Mouse (Mus musculus) C3H10T1/2 (cell line): ENCODE measurements around the gene BC049715. TPM values are rescaled to one million over a fixed set of nuclear protein-coding genes. Genes with fewer than 3 reads are reported as not detected.

Experiments used
- polyA plus RNA-seq, 2 experiments: library from polyadenylated mRNA; unstranded; fragments of >200 nt; fragmentation: generic; extraction: Trizol; gene quantifications; one replicate each; pipeline ENCODE4 v1.2.1; 2012; ENCODE audit warnings: missing spikeins in 2 of 2

The BC049715 gene
- polyA plus RNA-seq = under 1 TPM; 0.07 to 0.08 TPM

DNA sequence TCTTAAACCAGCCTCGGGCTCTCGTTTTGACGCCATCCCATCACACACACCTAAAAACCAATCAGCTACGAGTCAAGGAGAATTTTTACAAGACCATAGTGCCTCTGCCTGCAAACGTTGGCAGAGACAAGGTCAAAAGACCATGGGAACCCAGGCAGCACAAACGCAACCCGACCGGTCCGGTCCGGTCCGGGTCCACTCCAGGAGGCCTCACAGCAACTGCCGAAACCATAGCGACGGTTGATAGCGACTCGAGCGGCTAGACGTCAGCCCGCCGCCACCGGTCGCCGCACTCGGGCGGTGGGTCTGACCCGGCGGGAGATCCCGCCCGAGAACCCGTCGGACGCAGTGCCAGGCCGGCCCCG, at the start of gene BC049715:
Gene BC049715 (plus strand): TSS at position 111 of the 365 bp plus-strand sequence.

DNA sequence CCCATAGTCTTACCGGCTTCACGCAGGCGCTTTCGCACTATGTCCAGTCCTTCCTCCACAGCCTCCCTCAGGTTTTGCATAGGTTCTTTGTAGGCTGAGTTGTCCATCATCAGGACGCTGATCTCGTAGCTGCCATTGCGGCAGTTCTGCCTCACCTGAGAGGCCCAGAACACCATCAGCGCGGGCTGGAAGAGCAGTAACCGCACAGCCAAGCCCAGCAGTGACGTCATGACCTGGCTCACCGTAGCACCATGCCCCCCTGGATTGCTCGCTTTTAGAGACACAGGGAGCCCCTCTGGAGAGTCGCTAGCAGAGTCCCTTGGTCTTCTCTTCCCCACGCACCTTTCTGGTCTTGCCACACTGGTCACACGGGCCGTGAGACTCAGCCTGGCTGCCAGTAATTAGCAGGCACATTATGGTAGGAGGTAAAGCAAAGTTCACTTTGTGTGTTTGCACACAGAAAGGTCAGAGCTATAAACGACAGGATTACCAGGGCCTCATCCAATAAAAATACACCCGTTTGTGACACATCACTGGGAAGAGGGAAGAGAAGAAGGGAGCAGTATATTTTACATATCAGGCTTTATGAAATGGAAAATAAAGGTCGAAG, 45.9 kb upstream of the BC049715 start, which contains the start of gene Gucy2c:
Gene Gucy2c (minus strand): TSS at position 389 of the 610 bp plus-strand sequence.

DNA sequence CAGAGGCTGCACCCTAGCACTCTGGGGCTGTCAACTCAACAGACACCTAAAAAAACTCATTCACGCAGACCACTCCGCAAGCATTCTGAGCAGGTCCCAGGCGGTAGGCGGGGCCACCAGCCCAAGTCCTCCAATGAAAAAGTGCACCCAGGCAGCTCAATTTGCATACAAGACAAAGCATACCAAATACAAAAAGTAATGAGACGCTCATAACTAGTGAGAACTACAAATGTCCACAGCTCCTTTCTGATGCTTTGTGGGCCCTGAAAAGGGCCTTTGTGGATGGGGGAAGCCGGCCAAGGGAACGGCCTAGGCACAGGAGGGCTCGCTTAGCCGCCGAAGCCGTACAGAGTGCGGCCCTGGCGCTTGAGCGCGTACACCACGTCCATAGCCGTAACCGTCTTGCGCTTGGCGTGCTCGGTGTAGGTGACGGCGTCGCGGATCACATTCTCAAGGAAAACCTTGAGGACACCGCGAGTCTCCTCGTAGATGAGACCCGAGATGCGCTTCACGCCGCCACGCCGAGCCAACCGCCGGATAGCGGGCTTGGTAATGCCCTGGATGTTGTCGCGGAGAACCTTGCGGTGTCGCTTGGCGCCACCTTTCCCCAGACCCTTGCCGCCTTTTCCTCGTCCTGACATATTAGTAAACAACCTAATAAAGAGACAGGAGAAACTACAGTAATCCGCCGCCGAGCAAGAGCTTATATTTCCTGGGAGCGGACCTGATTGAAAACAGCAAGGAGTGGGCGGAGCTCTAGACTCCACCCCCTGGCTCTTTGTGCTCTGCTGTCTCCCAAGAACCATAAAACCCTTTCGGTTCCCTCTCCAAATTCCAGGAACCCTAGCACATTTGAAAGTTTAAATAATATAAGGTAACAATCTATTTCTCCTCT, 23.4 kb upstream of the BC049715 start, which contains the start of gene Hist4h4:
Gene Hist4h4 (minus strand): TSS at position 677 of the 895 bp plus-strand sequence.

DNA sequence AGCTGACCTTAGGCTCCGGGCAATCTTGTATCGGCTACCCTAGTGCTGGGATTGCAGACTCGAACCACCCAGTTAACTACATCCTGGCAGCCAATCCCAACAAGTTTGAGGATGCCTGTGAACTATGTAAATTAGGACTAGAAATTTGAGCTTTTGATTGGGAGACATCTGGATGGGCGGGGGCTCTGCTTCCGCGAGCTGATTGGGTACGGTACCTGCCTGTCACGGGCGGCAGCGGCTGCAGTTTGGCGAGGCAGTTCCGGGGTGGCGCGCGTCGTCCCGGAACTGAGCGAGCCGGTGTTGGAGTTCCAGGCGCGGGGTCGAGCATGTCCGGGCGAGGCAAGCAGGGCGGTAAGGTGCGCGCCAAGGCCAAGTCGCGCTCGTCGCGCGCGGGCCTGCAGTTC, 19.4 kb upstream of the BC049715 start, which contains the start of gene H2afj:
Gene H2afj (plus strand): TSS at position 231 of the 404 bp plus-strand sequence.

DNA sequence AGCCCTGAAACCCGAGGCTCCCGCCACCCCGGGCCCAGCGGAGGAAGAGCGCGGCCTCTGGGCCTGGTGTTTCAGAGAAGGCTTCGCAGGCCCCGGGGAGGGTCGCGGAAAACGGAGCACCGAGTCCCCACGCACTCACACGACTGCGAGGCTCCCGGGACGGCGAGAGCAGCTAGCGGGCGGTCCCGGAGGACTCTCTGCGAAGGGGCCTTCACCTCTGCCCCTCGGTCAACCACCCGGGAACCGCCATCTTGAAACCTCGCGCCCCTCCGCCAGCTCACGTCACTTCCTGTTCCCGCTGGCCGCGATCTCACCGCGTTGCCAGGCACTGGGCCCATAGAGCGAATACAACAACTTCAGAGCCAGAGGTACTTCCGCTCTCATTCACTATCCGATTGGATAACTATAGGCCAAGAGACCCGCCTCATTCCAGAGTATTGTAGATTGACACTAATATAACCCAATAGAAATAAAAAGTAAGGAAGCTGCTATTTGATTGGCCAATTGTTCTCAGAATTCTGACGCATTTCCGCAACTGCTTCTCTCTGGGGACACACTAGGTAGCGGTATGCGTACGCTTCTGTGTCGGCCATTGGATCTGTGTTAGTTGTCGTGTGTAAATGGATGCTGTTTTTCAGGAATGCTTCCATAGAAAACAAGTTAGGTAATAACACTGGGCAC, 595 bp downstream of the BC049715 start, which contains the start of gene Wbp11:
Gene Wbp11 (minus strand): TSS at position 353 of the 681 bp plus-strand sequence.

DNA sequence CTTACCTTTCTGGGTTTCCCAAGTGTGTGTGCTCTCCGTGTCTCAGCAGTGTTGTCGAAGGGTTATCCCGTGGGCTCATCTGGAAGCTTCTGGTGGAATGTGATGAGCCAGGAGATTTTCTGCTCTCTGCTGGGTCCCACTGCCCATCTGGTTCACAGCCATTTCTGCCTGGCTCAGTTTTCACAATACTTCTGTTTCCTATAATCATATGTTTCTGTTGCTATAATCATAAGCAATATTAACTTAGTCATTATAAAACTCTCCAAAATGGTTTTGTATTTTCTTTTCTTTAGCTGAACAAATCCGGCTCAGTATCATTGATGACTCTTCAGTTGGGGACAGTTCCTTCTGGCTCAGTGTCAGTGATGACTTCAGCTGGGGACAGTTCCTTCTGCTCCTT, 7.9 kb downstream of the BC049715 start, which contains the start of gene Smco3:
Gene Smco3 (minus strand): TSS at position 101 of the 400 bp plus-strand sequence.

DNA sequence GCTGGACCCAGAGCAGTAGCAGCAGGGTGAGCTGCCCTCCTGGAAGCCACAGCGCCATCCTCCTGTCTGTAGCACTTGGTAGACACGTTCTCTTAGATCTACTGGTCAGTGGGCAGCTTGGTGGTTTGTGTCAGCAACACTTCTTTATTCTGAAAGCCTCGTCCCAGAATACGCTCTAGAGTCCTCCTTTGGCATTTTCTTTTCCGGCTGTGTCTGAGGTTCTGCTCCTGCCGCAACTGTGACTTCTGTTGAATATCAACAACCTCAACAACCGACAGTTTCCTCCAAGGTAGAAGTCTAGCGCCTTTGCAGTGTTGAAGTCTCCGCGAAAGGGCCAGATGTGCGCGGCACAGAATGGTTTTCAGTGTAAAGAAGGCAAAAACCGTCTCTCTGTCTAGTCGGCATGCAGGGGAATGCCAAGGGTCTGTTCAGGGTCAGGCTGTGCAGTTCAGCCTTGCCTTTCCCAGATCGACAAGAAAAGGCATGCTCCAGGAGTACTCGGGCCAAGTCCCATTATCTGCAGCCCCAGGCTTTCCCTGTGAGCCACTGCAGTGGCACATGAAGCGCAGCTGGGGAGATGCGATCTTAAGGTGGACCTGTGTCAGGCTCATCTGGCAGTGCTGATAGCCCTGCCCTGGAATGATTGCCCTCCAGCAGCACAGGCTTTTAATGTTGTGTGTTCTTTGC, 29.9 kb downstream of the BC049715 start, which contains the start of gene Art4:
Gene Art4 (minus strand): TSS at position 548 of the 687 bp plus-strand sequence.

DNA sequence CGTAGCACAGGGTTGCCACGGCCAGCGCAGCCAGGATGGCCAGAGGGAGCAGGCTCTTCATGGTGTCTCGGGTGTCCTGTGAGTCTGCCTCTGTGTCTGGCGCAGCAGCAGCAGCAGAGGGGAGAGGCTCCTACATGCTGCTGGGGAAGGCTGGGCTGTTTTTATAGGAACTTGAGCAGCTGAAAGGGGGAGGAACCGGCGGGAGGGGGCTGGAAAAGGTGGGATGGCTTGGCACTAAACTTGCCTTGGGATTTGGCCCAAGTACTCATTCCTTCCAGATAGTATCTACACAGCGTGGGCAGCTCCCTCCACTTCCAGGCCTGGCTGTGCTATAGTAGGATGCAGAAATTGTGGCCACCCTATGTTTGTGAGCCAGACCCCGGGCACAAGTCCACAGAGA, 48.2 kb downstream of the BC049715 start, which contains the start of gene Mgp:
Gene Mgp (minus strand): TSS at position 154 of the 400 bp plus-strand sequence.

Other genes with a start within 250 kb of the BC049715 start
- gene Plbd1, start 165.7 kb upstream of the BC049715 start, polyA plus RNA-seq = not detected
- gene Gucy2c, start 45.9 kb upstream of the BC049715 start, polyA plus RNA-seq = not detected
- gene Hist4h4, start 23.2 kb upstream of the BC049715 start, polyA plus RNA-seq = 1 to 10 TPM in 1 of 2 experiments, under 1 TPM in 1; 0.52 to 2.4 TPM
- 100 to 1,000 TPM; 235 to 553 TPM for gene H2afj, start 19.4 kb upstream of the BC049715 start, polyA plus RNA-seq
- gene Wbp11, start 607 bp downstream of the BC049715 start, polyA plus RNA-seq = 10 to 100 TPM; 17.9 to 42.3 TPM
- under 1 TPM in 1 of 2 experiments, not detected in 1; 0.24 TPM for gene Smco3, start 7.8 kb downstream of the BC049715 start, polyA plus RNA-seq
- not detected for gene Art4, start 30.1 kb downstream of the BC049715 start, polyA plus RNA-seq
- gene Mgp, start 48.2 kb downstream of the BC049715 start, polyA plus RNA-seq = 100 to 1,000 TPM; 238 to 732 TPM
- under 1 TPM in 1 of 2 experiments, not detected in 1; 0.13 TPM for gene Erp27, start 94.6 kb downstream of the BC049715 start, polyA plus RNA-seq
- gene Pde6h, start 96.2 kb downstream of the BC049715 start, polyA plus RNA-seq = under 1 TPM in 1 of 2 experiments, not detected in 1; under 0.01 TPM
- gene Arhgdib, start 114.3 kb downstream of the BC049715 start, polyA plus RNA-seq = 10 to 100 TPM; 10.5 to 30.6 TPM